In the genomic region with DNA sequence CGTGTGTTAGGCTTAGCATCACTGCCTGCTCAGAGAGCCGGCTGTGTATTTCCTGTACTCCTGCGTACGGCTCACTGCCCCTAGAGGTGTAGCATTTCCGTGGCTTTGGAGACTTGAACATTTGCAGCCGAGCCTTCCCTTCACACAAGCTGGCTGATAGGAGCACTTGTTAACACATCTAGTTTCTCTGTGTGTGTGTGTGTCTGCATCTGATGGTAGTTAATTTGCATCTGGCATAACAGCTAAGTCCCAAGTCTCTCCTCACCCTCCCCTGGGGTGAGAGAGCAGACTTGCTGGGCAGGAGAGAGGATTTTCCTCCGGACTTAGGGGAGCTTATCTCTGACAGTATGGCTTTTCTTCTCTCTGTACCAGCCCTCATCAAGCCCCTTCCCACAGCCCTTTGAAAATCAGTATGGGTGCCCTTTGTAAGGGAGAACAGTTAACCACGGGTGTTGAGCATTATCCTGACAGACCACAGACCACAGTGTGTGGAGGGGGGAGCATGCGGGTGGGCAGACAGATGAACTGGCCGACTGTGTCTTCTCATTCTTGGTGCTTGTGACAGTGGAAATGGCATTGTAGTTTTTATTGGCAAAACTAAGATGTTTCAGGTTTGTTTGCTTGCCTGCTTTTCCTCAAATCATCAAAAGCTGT, we compare ENCODE assay signal across 9 mouse cellular contexts.
DNase-seq lines count a peak whose midpoint lies in the region; ATAC-seq and TF ChIP-seq lines count a peak whose summit lies in the region.
"Had no signal": no experiment of that assay in that cellular context is flagged by ENCODE, and none has a peak within 500 bp of the region (broad histone marks: within the 10 kb centered on the region; RNA-seq: fewer than 3 reads in every experiment).

No protein-coding gene starts in this region.

- TF ChIP-seq CTCF in thymus, adult 2 months (IDR thresholded peaks at IDR 0.05; ENCODE audit: borderline replicate concordance, control insufficient read depth, extremely low read depth, insufficient read depth, low read length, poor library complexity), result no peak

- peak overlapping the region; percentile 65 for H3K4me2 ChIP-seq in heart, embryonic 14.5 days (ENCODE audit: low read length)
- H3K4me2 ChIP-seq in limb, embryonic 14.5 days (replicated peaks; ENCODE audit: low read depth, low read length, severe bottlenecking), result peak overlapping the region; percentile 55

- H3K9ac ChIP-seq in heart, embryonic 14.5 days (ENCODE audit: low read length), result peak overlapping the region; percentile 72
- H3K9ac ChIP-seq in limb, embryonic 14.5 days (ENCODE audit: low read depth, low read length, severe bottlenecking), result no peak overlapping the region; the same call in 1 of the 2 replicates

- 4% methylated on average over 10 of the region's 10 CpGs for WGBS in thymus, adult 2 months
- WGBS in heart, embryonic 14.5 days, result 5% methylated on average over 10 of the region's 10 CpGs
- WGBS in limb, embryonic 14.5 days, result 10% methylated on average over 10 of the region's 10 CpGs

- no peak for ATAC-seq in heart, embryonic 14.5 days (ENCODE audit: insufficient number of reproducible peaks, insufficient read depth, low FRiP score, low read depth)
- ATAC-seq in limb, embryonic 14.5 days (ENCODE audit: low FRiP score, low read depth), result no peak

- H3K4me3 ChIP-seq in thymus, adult 2 months (ENCODE audit: control insufficient read depth, insufficient read depth, low read length), result no peak overlapping the region
- H3K4me3 ChIP-seq in heart, embryonic 14.5 days (ENCODE audit: control insufficient read depth in 1 of 2, insufficient read depth in 1 of 2, low read depth in 1 of 2, low read length in 2 of 2), result peak overlapping the region; percentile 48 to 64
- H3K4me3 ChIP-seq in limb, embryonic 14.5 days (replicated peaks; ENCODE audit: low read length), result peak overlapping the region; percentile 39

- TF ChIP-seq POLR2A in thymus, adult 2 months (IDR thresholded peaks at IDR 0.05; ENCODE audit: control insufficient read depth, extremely low read depth, insufficient read depth, low read length, poor library complexity), result no peak
- TF ChIP-seq POLR2A in limb, embryonic 14.5 days (IDR thresholded peaks at IDR 0.05; ENCODE audit: borderline replicate concordance, extremely low read depth, insufficient read depth, insufficient read length), result no peak

- H3K9me3 ChIP-seq in heart, embryonic 14.5 days (ENCODE audit: control insufficient read depth, low read length), result no peaks in the 10 kb centered on the region
- H3K9me3 ChIP-seq in limb, embryonic 14.5 days (ENCODE audit: control insufficient read depth, low read length), result no peaks in the 10 kb centered on the region
- H3K9me3 ChIP-seq: G1E had no signal

- no peaks in the 10 kb centered on the region for H3K36me3 ChIP-seq in thymus, adult 2 months (ENCODE audit: control insufficient read depth, insufficient read depth, low read length)
- no peaks in the 10 kb centered on the region for H3K36me3 ChIP-seq in heart, embryonic 14.5 days (ENCODE audit: control insufficient read depth, insufficient read depth, low read length)
- H3K36me3 ChIP-seq in limb, embryonic 14.5 days (ENCODE audit: control insufficient read depth, insufficient read depth, low read length), result no peaks in the 10 kb centered on the region
- H3K36me3 ChIP-seq: G1E had no signal

- DNase-seq in thymus, adult 2 months, result peak; percentile 7
- DNase-seq in thymus, postnatal 36 days, result no peak
- DNase-seq in limb, embryonic 14.5 days (ENCODE audit: low spot score), result peak; percentile 10
- no peak for DNase-seq in gastrocnemius, postnatal 25 days
- DNase-seq in lung, postnatal 4 days, result no peak
- no peak for DNase-seq in gastrocnemius, postnatal 10 days
- DNase-seq in cerebellum, adult 9-11 months, result no peak

- H3K4me1 ChIP-seq in thymus, adult 2 months (replicated peaks; ENCODE audit: control insufficient read depth, insufficient read depth, low read length), result no peaks in the 10 kb centered on the region
- H3K4me1 ChIP-seq in heart, embryonic 14.5 days (ENCODE audit: control insufficient read depth in 2 of 2, insufficient read depth in 2 of 2, low read length in 2 of 2), result peaks cover 6 to 9% of the 10 kb centered on the region in 2 experiments
- no peaks in the 10 kb centered on the region for H3K4me1 ChIP-seq in limb, embryonic 14.5 days (ENCODE audit: control insufficient read depth, insufficient read depth, low read length)

- no peaks in the 10 kb centered on the region for H3K27me3 ChIP-seq in thymus, adult 2 months (ENCODE audit: control insufficient read depth, insufficient read depth, low read length)
- no peaks in the 10 kb centered on the region for H3K27me3 ChIP-seq in heart, embryonic 14.5 days (ENCODE audit: control insufficient read depth, insufficient read depth, low read length)
- H3K27me3 ChIP-seq in limb, embryonic 14.5 days (ENCODE audit: control insufficient read depth, insufficient read depth, low read length), result 0 out of 2 replicates have a peak, but pooled peaks cover 4% of the 10 kb centered on the region

- no peak overlapping the region for H3K27ac ChIP-seq in thymus, adult 2 months (ENCODE audit: control insufficient read depth, insufficient read depth, low read length)
- H3K27ac ChIP-seq in heart, embryonic 14.5 days (replicated peaks in 1 of 2; ENCODE audit: control insufficient read depth in 1 of 2, insufficient read depth in 1 of 2, low read depth in 2 of 2, low read length in 2 of 2), result peak overlapping the region; percentile 35 to 41
- H3K27ac ChIP-seq in limb, embryonic 14.5 days (replicated peaks; ENCODE audit: low read depth, low read length), result no peak overlapping the region

Comparison
In these comparisons a context has a peak if more than half of its experiments do, and no peak if none do; other contexts are left out.
1. DNase-seq: peak in thymus, adult 2 months (single experiment) and limb, embryonic 14.5 days (single experiment); none in thymus, postnatal 36 days (0 of 2), gastrocnemius, postnatal 25 days (single experiment), lung, postnatal 4 days (0 of 2), gastrocnemius, postnatal 10 days (single experiment) and cerebellum, adult 9-11 months (single experiment).
2. H3K27ac ChIP-seq: peak in heart, embryonic 14.5 days (2 of 2); none in thymus, adult 2 months (single experiment) and limb, embryonic 14.5 days (single experiment).